Mouse (Mus musculus) liver, embryonic 14.5 days (tissue): ENCODE results near the gene Lpar5. TPM values are rescaled to one million over a fixed set of nuclear protein-coding genes. Genes with fewer than 3 reads are reported as not detected.

Source experiments
- ATAC-seq: fragments of 200-750 bp; cut with Nextera tagmentation; 2 replicates; pipeline ENCODE4 v1.8.0; 2017; ENCODE audit warnings: moderate number of reproducible peaks, mild to moderate bottlenecking, moderate library complexity; ENCODE audit not compliant: insufficient read depth
- DNase-seq, 3 experiments: peaks; one replicate each; pipeline ENCODE4 v3.0.0-alpha.2; 2012 to 2013; ENCODE audit warnings: low read depth in 3 of 3, low spot score in 3 of 3
- H3K27ac ChIP-seq: fragments of 300-500 bp; sonication (generic); 2 replicates; pipeline ENCODE4 v1.5.1; 2014; ENCODE audit warnings: moderate library complexity, mild to moderate bottlenecking, control low read depth, inconsistent platforms
- H3K27me3 ChIP-seq: fragments of 300-500 bp; sonication (generic); 2 replicates; pipeline ENCODE4 v1.6.1; 2014; ENCODE audit warnings: mild to moderate bottlenecking, low read length, moderate library complexity; ENCODE audit not compliant: control insufficient read depth, insufficient read depth
- H3K36me3 ChIP-seq: fragments of 300-500 bp; sonication (generic); replicated peaks from 2 replicates; pipeline ENCODE4 v1.6.1; 2014; ENCODE audit warnings: low read depth; ENCODE audit not compliant: control insufficient read depth, insufficient read depth
- H3K4me1 ChIP-seq, 2 experiments: fragments of 200-500 bp in 1 of 2; fragments of 300-500 bp in 1 of 2; sonication (generic) in 1 of 2; replicated peaks; 2 replicates each; pipeline ENCODE4 v1.6.1; 2012 to 2014; ENCODE audit warnings: antibody characterized with exemption in 1 of 2, inconsistent platforms in 1 of 2, low read length in 1 of 2; ENCODE audit not compliant: control insufficient read depth in 2 of 2, insufficient read depth in 2 of 2
- H3K4me2 ChIP-seq: fragments of 300-500 bp; sonication (generic); 2 replicates; pipeline ENCODE4 v1.6.1; 2014; ENCODE audit warnings: low read depth, mild to moderate bottlenecking, control low read depth, moderate library complexity
- H3K4me3 ChIP-seq, 2 experiments: fragments of 200-500 bp in 1 of 2; fragments of 300-500 bp in 1 of 2; sonication (generic) in 1 of 2; 2 replicates each; pipeline ENCODE4 v1.5.1; 2012 to 2014; ENCODE audit warnings: low read depth in 2 of 2, low read length in 2 of 2, mild to moderate bottlenecking in 2 of 2, control low read depth in 1 of 2, inconsistent platforms in 1 of 2, moderate library complexity in 1 of 2; ENCODE audit not compliant: insufficient read depth in 1 of 2
- H3K9ac ChIP-seq: fragments of 300-500 bp; sonication (generic); replicated peaks from 2 replicates; pipeline ENCODE4 v1.6.1; 2014; ENCODE audit warnings: mild to moderate bottlenecking, control low read depth, moderate library complexity
- H3K9me3 ChIP-seq: fragments of 300-500 bp; sonication (generic); 2 replicates; pipeline ENCODE4 v1.6.1; 2016; ENCODE audit warnings: low read length, mixed read lengths; ENCODE audit not compliant: control insufficient read depth
- CTCF ChIP-seq: IDR thresholded peaks from 2 replicates; pipeline ENCODE4 v1.5.1; 2016; ENCODE audit warnings: antibody characterized with exemption, low read depth, control low read depth
- EP300 ChIP-seq: IDR thresholded peaks from 2 replicates; pipeline ENCODE4 v1.6.1; 2016; ENCODE audit warnings: antibody characterized with exemption, low read depth
- WGBS: fragments of 180-500 bp; shearing (Covaris S2); extraction: QIAGEN DNeasy Blood & Tissue Kit; methylation state at CpG from one replicate; pipeline ENCODE4 v1.1.7; 2014; ENCODE audit not compliant: insufficient replicate concordance; 5-methylcytosine and 5-hydroxymethylcytosine counted together
- polyA plus RNA-seq, 2 experiments: library from polyadenylated mRNA; depleted of rRNA in 1 of 2; stranded (reverse) in 1 of 2; unstranded in 1 of 2; fragments of >200 nt; fragmentation: Nextera tagmentation in 1 of 2; extraction: Ambion mirVana in 1 of 2; gene quantifications; 2 replicates each; pipeline versions ENCODE4 v1.2.1 to v1.2.3; 2012 to 2014

Gene Lpar5
- polyA plus RNA-seq, 2 experiments = 1.0 to 1.6 TPM

DNA sequence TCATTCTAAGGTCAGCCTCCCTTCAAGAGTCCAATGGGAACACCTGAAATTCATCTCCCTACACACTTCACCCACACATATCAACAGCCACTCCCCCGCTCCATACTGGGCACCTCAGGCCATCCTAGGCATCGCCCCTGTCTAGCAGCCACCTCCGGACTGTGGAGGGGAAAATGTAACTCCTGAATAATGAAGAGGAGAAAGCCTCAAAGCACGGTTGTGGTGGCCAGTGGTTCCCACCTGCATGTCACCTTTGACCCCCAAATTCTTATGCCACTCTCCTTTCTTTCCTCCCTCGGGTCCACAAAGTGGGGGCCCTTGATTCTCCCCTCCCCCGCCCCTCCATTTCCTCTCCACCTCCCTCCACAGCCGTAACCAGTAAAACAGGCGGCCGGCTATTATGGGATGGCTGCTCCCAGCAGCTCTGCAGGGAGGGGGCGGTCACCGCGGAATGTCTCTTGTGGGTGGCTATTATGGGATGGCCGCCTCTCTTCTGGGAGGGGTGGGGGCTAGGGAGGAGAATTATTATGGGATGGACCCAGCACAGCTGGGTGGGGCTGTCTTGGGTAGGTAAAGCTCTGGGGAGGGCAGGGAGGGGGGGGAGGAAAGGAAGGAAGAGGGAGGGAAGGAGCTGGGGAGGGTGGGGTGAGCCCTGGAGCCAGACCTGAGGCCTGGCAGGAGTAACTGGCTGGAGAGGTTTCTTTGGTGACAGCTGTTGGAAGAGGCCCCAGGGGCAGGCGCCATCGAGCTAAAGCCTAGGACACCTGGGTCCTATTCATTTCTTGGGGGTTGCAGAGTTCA lies 22.0 kb downstream of the Lpar5 start:
- H3K27me3 ChIP-seq = no peaks in the 10 kb centered on the region
- WGBS = 4% methylated on average over 15 of the region's 15 CpGs
- peak overlapping the region; percentile 49 for H3K9ac ChIP-seq
- peak overlapping the region; percentile 73 for H3K27ac ChIP-seq
- peak overlapping the region; percentile 23 to 50; a peak in 3 of 4 replicates for H3K4me3 ChIP-seq
- no peaks in the 10 kb centered on the region for H3K9me3 ChIP-seq
- no peak for TF ChIP-seq CTCF
- TF ChIP-seq EP300 = no peak
- peaks cover 24 to 26% of the 10 kb centered on the region in 2 experiments for H3K4me1 ChIP-seq
- peak overlapping the region; percentile 74 for H3K4me2 ChIP-seq
- DNase-seq (peak; percentile 63 to 72 (median 66)), ATAC-seq (peak; percentile 74)
- H3K36me3 ChIP-seq = no peaks in the 10 kb centered on the region

GRCm38 (mm10) chr6:125090341-125091085 lies 22.8 kb downstream of the Lpar5 start:
- Histone ChIP-seq H3K36me3 (no peaks in the 10 kb centered on the region), H3K9ac (peak overlapping the region; percentile 49), H3K4me3 (peak overlapping the region; percentile 2 to 23; a peak in 2 of 4 replicates), H3K4me2 (peak overlapping the region; percentile 74), H3K9me3 (no peaks in the 10 kb centered on the region), H3K27me3 (no peaks in the 10 kb centered on the region), H3K4me1 (peaks cover 29 to 34% of the 10 kb centered on the region in 2 experiments), H3K27ac (peak overlapping the region; percentile 65)
- ATAC-seq (no peak), DNase-seq (no peak)
- no peak for TF ChIP-seq EP300
- no peak for TF ChIP-seq CTCF
- 61% methylated on average over 10 of the region's 10 CpGs for WGBS

- 46% methylated on average over 5 of the region's 5 CpGs for WGBS
- no peaks in the 10 kb centered on the region for H3K27me3 ChIP-seq
- no peak for ATAC-seq
- H3K36me3 ChIP-seq = no peaks in the 10 kb centered on the region
- TF ChIP-seq EP300 (no peak), CTCF (no peak)
- H3K4me1 ChIP-seq = peaks cover 35 to 36% of the 10 kb centered on the region in 2 experiments
- no peaks in the 10 kb centered on the region for H3K9me3 ChIP-seq
- H3K4me2 ChIP-seq = no peak overlapping the region
- H3K27ac ChIP-seq = 0 out of 2 replicates have a peak overlapping the region, but pooled peaks have one; percentile 12
- DNase-seq = no peak
- no peak overlapping the region for H3K4me3 ChIP-seq
- no peak overlapping the region; the same call in 1 of the 2 replicates for H3K9ac ChIP-seq
Observed at GRCm38 (mm10) chr6:125092372-125092771, 24.7 kb downstream of the Lpar5 start.

GRCm38 (mm10) chr6:125094843-125095242 lies 27.1 kb downstream of the Lpar5 start:
- no peaks in the 10 kb centered on the region for H3K9me3 ChIP-seq

More at GRCm38 (mm10) chr6:125094843-125095242, 27.1 kb downstream of the Lpar5 start:
- TF ChIP-seq EP300 (no peak), CTCF (no peak)
- peaks cover 39 to 42% of the 10 kb centered on the region in 2 experiments for H3K4me1 ChIP-seq
- peak overlapping the region; percentile 89 for H3K4me2 ChIP-seq
- WGBS = 37% methylated on average over 3 of the region's 3 CpGs
- H3K27ac ChIP-seq = peak overlapping the region; percentile 77
- H3K4me3 ChIP-seq = no peak overlapping the region
- H3K27me3 ChIP-seq = no peaks in the 10 kb centered on the region
- no peak overlapping the region; the same call in 1 of the 2 replicates for H3K9ac ChIP-seq
- peaks cover 13% of the 10 kb centered on the region for H3K36me3 ChIP-seq
- DNase-seq (no peak), ATAC-seq (no peak)
